Mouse (Mus musculus) heart, postnatal 0 days (tissue): ENCODE measurements around the gene Rgs16. TPM values are rescaled to one million over a fixed set of nuclear protein-coding genes. Genes with fewer than 3 reads are reported as not detected.

Experiments
- ATAC-seq: fragments of 200-750 bp; cut with Nextera tagmentation; 2 replicates; pipeline ENCODE4 v1.8.0; 2017; ENCODE audit warnings: low read depth, moderate number of reproducible peaks, moderate library complexity; ENCODE audit not compliant: insufficient read depth
- DNase-seq: peaks from one replicate; pipeline ENCODE4 v3.0.0-alpha.2; 2016; ENCODE audit warnings: low spot score
- H3K27ac ChIP-seq: fragments of 300-500 bp; sonication (generic); 2 replicates; pipeline ENCODE4 v1.5.1; 2014; ENCODE audit warnings: low read depth, mild to moderate bottlenecking
- H3K27me3 ChIP-seq: fragments of 300-500 bp; sonication (generic); 2 replicates; pipeline ENCODE4 v1.6.1; 2014; ENCODE audit warnings: low read length, mixed read lengths; ENCODE audit not compliant: control insufficient read depth, insufficient read depth
- H3K36me3 ChIP-seq: fragments of 300-500 bp; sonication (generic); replicated peaks from 2 replicates; pipeline ENCODE4 v1.6.1; 2014; ENCODE audit warnings: low read length, mixed read lengths; ENCODE audit not compliant: control insufficient read depth, insufficient read depth
- H3K4me1 ChIP-seq: fragments of 300-500 bp; sonication (generic); 2 replicates; pipeline ENCODE4 v1.6.1; 2014; ENCODE audit warnings: antibody characterized with exemption; ENCODE audit not compliant: control insufficient read depth, insufficient read depth
- H3K4me2 ChIP-seq: fragments of 300-500 bp; sonication (generic); 2 replicates; pipeline ENCODE4 v1.6.1; 2014; ENCODE audit warnings: low read depth, mild to moderate bottlenecking, low read length, moderate library complexity
- H3K4me3 ChIP-seq: fragments of 300-500 bp; sonication (generic); 2 replicates; pipeline ENCODE4 v1.5.1; 2014; ENCODE audit warnings: low read depth, low read length
- H3K9ac ChIP-seq: fragments of 300-500 bp; sonication (generic); replicated peaks from 2 replicates; pipeline ENCODE4 v1.6.1; 2014; ENCODE audit warnings: low read depth, low read length, mixed read lengths
- H3K9me3 ChIP-seq: fragments of 300-500 bp; sonication (generic); replicated peaks from 2 replicates; pipeline ENCODE4 v1.6.1; 2016; ENCODE audit warnings: low read length; ENCODE audit not compliant: control insufficient read depth
- CTCF ChIP-seq: IDR thresholded peaks from 2 replicates; pipeline ENCODE4 v1.5.1; 2016; ENCODE audit warnings: antibody characterized with exemption, control low read depth, low read depth
- EP300 ChIP-seq: IDR thresholded peaks from 2 replicates; pipeline ENCODE4 v1.6.1; 2016; ENCODE audit warnings: antibody characterized with exemption, low read depth
- WGBS: fragments of 180-500 bp; shearing (Covaris S2); extraction: QIAGEN DNeasy Blood & Tissue Kit; methylation state at CpG from one replicate; pipeline ENCODE4 v1.1.7; 2014; 5-methylcytosine and 5-hydroxymethylcytosine counted together
- polyA plus RNA-seq: library from polyadenylated mRNA; unstranded; fragments of >200 nt; fragmentation: Nextera tagmentation; extraction: Ambion mirVana; gene quantifications from 2 replicates; pipeline ENCODE4 v1.2.1, GENCODE M21; 2015
- total RNA-seq: library from RNA; depleted of rRNA; stranded (reverse); fragments of >200 nt; gene quantifications from 2 replicates; pipeline ENCODE4 v1.2.3, GENCODE M21; 2014; ENCODE audit warnings: low replicate concordance; rRNA removed

Rgs16 gene
- total RNA-seq (0.89 and 1.8 TPM in 2 replicates), polyA plus RNA-seq (2.2 and 3.0 TPM in 2 replicates)

- TF ChIP-seq EP300 (no peak), CTCF (no peak)
- peak within 1 kb of the TSS; percentile 48 for H3K4me3 ChIP-seq
- peak within 1 kb of the TSS; percentile 28 for H3K9ac ChIP-seq
- peaks cover 8% of the 10 kb centered on the region for H3K4me1 ChIP-seq
- H3K4me2 ChIP-seq: peak within 1 kb of the TSS; percentile 75
- peaks cover 14% of the 10 kb centered on the region; the same call in 1 of the 2 replicates for H3K27me3 ChIP-seq
- no peak within 1 kb of the TSS for H3K27ac ChIP-seq
- ATAC-seq (peak; percentile 80), DNase-seq (peak; percentile 70)
- under 1% methylated on average over 25 of the region's 28 CpGs for WGBS
- H3K36me3 ChIP-seq: no peaks in the 10 kb centered on the region
- H3K9me3 ChIP-seq: no peaks in the 10 kb centered on the region
Measured at GRCm38 (mm10) chr1:153740145-153740544, at the start of gene Rgs16. Rgs16 (plus strand) TSS chr1:153740349.

DNA sequence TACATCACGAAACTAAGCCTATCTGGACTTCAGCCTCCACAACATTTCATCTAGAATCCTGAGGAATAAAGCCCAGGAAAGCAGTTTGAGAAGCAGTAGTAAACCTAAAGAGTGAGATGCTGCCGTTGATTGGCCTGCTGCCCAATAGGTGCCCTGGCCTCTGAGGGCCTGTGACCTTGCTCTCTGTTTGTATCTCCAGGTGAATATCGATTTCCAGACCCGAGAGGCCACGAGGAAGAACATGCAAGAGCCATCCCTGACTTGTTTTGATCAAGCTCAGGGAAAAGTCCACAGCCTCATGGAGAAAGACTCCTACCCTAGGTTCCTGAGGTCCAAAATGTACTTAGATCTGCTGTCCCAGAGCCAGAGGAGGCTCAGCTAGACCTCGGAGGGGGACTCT, 47.6 kb upstream of the Rgs16 start:
- Histone ChIP-seq H3K4me1 (no peaks in the 10 kb centered on the region), H3K4me3 (no peak overlapping the region), H3K4me2 (no peak overlapping the region), H3K9me3 (no peaks in the 10 kb centered on the region), H3K27me3 (no peaks in the 10 kb centered on the region), H3K9ac (no peak overlapping the region), H3K36me3 (no peaks in the 10 kb centered on the region), H3K27ac (no peak overlapping the region)
- ATAC-seq (no peak), DNase-seq (no peak)
- TF ChIP-seq EP300: no peak
- no peak for TF ChIP-seq CTCF
- 71% methylated on average over 6 of the region's 6 CpGs for WGBS

- H3K4me2 ChIP-seq: no peak overlapping the region
- no peak overlapping the region for H3K9ac ChIP-seq
- H3K27ac ChIP-seq: no peak overlapping the region
- no peak for DNase-seq
- ATAC-seq: no peak
- 89% methylated on average over 6 of the region's 6 CpGs for WGBS
- no peak for TF ChIP-seq CTCF
- no peak for TF ChIP-seq EP300
- H3K36me3 ChIP-seq: no peaks in the 10 kb centered on the region
- H3K27me3 ChIP-seq: no peaks in the 10 kb centered on the region
- H3K9me3 ChIP-seq: no peaks in the 10 kb centered on the region
- no peak overlapping the region for H3K4me3 ChIP-seq
- no peaks in the 10 kb centered on the region for H3K4me1 ChIP-seq
Measured at GRCm38 (mm10) chr1:153694372-153695120, 45.6 kb upstream of the Rgs16 start.

DNA sequence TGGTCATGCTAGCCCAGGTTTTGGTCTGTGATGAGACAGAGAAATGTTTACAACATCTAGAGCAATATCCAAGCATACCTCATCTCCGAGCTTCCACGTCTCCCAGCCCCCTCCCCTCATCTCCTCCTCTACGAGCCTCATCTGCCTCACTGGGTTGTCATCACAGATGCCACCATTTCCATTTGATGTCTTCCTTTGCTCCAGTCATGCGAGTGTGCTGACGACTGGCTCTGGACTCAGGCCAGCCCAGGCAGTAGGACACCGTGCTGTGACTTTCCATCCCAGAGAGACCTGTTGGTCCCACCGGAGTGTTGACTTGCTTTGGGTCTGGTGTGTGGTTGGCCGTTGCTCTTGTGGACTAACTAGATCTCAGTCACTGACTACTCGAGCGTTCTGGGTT, 44.8 kb upstream of the Rgs16 start:
- 78% methylated on average over 10 of the region's 10 CpGs for WGBS

DNA sequence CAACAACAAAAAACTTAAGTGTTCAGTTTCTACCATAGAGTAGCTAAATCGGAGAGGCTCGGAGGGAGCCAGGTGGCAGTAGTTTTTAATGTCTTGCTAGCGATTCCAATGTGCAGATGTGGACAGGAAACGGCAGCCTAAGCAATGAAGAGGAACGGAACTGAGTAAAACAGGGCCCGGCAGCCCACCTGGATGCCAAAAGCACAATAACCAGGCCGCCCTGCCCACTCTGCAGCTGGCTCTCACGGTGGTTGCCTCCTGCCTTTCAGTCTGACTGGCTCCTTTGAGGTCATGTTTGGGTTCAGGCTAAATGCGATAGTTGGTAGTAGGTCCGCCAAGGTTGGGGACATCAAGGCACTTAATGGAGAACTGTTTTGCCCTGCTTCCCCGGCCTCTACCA, 44.1 kb upstream of the Rgs16 start:
- 92% methylated on average over 11 of the region's 11 CpGs for WGBS
- H3K4me2 ChIP-seq: no peak overlapping the region
- no peaks in the 10 kb centered on the region for H3K36me3 ChIP-seq
- H3K4me3 ChIP-seq: no peak overlapping the region
- H3K4me1 ChIP-seq: no peaks in the 10 kb centered on the region
- H3K9me3 ChIP-seq: no peaks in the 10 kb centered on the region
- no peak overlapping the region for H3K27ac ChIP-seq
- no peak for ATAC-seq
- no peak overlapping the region for H3K9ac ChIP-seq
- no peaks in the 10 kb centered on the region for H3K27me3 ChIP-seq
- no peak for TF ChIP-seq CTCF
- no peak for TF ChIP-seq EP300
- no peak for DNase-seq

More for the DNA sequence above, 44.8 kb upstream of the Rgs16 start:
- DNase-seq: no peak
- ATAC-seq: no peak
- H3K9me3 ChIP-seq: no peaks in the 10 kb centered on the region
- TF ChIP-seq CTCF (no peak), EP300 (no peak)
- H3K4me1 ChIP-seq: no peaks in the 10 kb centered on the region
- H3K36me3 ChIP-seq: no peaks in the 10 kb centered on the region
- H3K27ac ChIP-seq: no peak overlapping the region
- H3K27me3 ChIP-seq: no peaks in the 10 kb centered on the region
- no peak overlapping the region for H3K4me2 ChIP-seq
- no peak overlapping the region for H3K9ac ChIP-seq
- no peak overlapping the region for H3K4me3 ChIP-seq
